Mouse (Mus musculus): ENCODE data around the gene Crygn.

Crygn gene

GRCm38 (mm10) chr5:24747533-24747932 lies 10.3 kb downstream of the Crygn start:
- no peak for DNase-seq (ENCODE audit: low spot score)

GRCm38 (mm10) chr5:24743956-24744355 lies 13.9 kb downstream of the Crygn start:
- DNase-seq (ENCODE audit: low spot score) = no peak

GRCm38 (mm10) chr5:24741172-24741885 lies 16.5 kb downstream of the Crygn start:
- DNase-seq (ENCODE audit: low spot score) = no peak

DNA sequence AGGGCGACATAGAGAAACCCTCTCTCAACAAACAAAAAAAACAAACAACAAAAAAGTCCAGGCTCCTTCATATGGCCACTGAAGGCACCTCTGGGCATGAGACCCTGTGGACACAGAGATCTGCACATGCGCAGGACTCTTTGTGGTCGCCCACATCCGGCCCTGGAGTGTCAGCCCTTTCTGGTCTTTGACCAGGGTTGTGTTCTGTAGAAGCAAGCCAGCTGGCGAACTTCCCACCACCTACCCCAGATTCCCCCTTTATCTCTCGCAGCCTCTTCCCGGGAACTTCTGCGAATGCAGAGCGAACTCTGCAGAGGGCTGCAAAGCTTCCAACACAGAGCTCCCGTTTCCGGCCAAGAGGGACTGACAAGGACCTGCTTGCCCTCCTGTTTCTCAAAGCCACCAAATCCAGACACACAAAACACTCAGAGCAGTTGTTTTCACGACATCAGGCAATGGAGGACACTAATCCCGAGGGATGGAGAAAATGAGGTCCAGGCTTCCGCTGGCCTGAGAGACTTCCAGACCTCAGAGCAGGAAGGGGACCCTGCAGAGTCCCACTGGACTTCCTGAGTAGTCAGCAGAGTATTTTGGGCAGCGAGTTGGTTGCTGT lies 18.6 kb downstream of the Crygn start:
- peak; percentile 71 for DNase-seq (ENCODE audit: low spot score)

GRCm38 (mm10) chr5:24738517-24738916 lies 19.3 kb downstream of the Crygn start:
- no peak for DNase-seq (ENCODE audit: low spot score)

DNA sequence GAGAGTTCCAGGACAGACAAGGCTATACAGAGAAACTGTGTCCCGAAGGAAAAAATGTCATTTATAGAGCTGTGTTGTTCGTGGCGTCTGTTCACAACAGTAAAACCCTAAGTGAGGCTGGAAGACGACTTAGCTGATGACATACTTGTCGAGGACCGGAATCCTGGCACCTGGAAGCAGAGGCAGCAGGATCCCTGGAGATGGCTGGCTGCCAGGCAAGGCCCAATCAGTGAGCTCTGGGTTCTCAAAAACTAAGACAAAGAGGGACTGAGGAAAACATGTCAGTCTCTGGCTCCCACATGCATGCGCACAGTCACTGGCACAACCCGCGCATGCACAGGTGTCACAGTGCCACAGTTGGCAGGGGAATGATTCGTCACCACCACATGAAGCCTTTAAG lies 20.2 kb downstream of the Crygn start:
- no peak for DNase-seq (ENCODE audit: low spot score)

GRCm38 (mm10) chr5:24733771-24734426 lies 23.9 kb downstream of the Crygn start:
- no peak for DNase-seq (ENCODE audit: low spot score)

GRCm38 (mm10) chr5:24733134-24733533 lies 24.7 kb downstream of the Crygn start:
- DNase-seq (ENCODE audit: low spot score) = peak; percentile 68

- no peak for DNase-seq (ENCODE audit: low spot score)
Observed at GRCm38 (mm10) chr5:24730986-24731385, 26.8 kb downstream of the Crygn start.

DNA sequence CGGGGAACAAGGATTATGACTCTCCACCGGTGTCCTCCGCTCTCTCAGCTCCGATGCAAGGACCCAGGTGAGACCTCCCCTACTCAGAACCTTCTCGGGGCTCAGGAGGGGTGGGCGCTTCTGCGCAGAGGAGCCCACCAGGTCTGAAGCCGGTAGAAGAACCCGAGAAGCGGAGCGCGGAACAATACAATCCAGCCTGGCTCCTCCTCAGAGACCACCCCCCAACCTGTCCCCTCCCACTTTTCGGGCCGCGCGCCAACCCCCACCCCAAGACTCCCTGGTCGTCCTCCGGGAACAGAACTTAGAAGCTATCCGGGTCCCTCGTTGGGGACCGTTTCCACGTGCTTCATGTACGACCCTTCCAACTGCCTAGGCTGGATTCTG lies 27.3 kb downstream of the Crygn start, which contains the start of gene Wdr86:
Gene Wdr86 (minus strand): TSS at position 240 of the 384 bp plus-strand sequence.
- no peak for DNase-seq (ENCODE audit: low spot score)

DNA sequence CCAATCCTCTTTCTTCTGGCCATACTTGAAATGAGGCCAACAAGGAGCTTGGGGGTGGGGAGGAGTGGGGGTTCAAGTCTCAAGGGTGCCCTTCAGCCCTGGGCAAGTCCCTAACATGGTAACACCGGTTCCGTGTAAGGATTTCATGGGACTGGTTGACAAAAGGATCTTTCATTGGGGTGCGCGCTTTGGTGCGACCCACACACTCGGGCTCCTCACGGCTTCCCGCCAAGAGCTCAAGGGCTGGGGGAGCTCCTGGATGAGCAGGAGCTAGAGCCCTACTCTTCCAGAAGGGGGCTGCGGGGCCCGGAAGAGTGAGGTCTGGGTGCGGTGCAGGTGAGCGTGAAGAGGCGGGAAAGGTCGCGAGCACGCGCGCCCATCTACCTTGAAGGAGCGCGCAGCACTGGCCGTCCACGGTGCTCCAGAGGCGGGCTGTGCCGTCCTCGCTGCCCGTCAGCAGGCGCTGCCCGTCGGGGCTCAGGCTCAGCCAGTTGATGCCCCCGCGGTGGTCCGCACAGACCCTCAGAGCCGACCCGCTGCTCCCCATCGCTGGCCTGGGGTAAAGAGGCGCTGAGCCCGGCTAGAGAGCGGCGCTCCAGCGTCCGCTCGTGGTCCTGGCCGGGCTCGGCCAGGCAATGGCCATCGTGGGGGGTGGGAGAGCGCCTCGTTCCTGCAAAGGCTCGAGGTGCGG lies 27.9 kb downstream of the Crygn start:
- no peak for DNase-seq (ENCODE audit: low spot score)

GRCm38 (mm10) chr5:24726901-24727836 lies 30.6 kb downstream of the Crygn start:
- no peak for DNase-seq (ENCODE audit: low spot score)

GRCm38 (mm10) chr5:24725897-24726296 lies 31.9 kb downstream of the Crygn start:
- DNase-seq (ENCODE audit: low spot score) = no peak

- DNase-seq (ENCODE audit: low spot score) = no peak
Observed at GRCm38 (mm10) chr5:24724805-24725204, 33.0 kb downstream of the Crygn start.

GRCm38 (mm10) chr5:24724270-24724634 lies 33.6 kb downstream of the Crygn start:
- no peak for DNase-seq (ENCODE audit: low spot score)

GRCm38 (mm10) chr5:24723527-24724269 lies 34.1 kb downstream of the Crygn start:
- DNase-seq (ENCODE audit: low spot score) = peak; percentile 12

DNA sequence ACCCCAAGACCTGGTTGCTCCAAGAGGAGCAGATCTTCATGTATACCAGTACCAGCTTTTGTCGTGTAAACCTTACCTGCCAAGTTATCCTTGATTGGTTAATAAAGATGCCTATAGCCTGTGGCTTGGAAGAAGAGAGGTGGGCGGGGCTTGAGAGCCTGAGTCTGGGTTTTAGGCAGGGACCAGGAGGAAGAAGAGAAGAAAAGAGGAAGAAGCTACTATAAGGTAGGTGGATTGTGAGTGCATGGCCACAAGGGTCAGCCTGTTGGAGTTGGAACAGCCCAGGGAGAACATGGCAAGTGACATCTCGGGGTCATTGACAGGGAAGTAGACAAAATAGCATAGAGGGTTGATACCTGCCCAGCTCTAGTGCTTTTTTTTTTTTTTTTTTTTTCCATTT lies 38.0 kb downstream of the Crygn start:
- no peak for DNase-seq (ENCODE audit: low spot score)

- no peak for DNase-seq (ENCODE audit: low spot score)
Observed at GRCm38 (mm10) chr5:24718076-24718475, 39.7 kb downstream of the Crygn start.

GRCm38 (mm10) chr5:24713987-24714386 lies 43.8 kb downstream of the Crygn start:
- no peak for DNase-seq (ENCODE audit: low spot score)

GRCm38 (mm10) chr5:24713199-24713598 lies 44.6 kb downstream of the Crygn start:
- peak; percentile 19 for DNase-seq (ENCODE audit: low spot score)

DNA sequence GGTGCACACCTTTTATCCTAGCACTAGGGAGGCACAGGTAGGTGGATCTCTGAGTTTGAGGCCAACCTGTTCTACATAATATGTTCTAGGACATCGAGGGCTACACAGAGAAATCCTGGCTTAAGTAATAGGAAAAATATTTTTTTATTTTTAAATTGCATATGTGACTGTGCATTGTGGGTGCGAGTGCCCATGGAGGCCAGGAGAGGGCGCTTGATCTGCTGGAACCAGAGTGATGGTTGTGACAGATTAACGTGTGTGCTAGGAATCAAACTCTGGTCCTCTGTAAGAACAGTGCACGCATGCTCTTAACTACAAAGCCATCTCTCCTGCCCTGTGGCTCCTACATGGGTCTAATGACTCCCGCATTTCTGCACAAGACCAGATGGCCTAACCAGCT lies 46.2 kb downstream of the Crygn start:
- DNase-seq (ENCODE audit: low spot score) = no peak
